In the genomic region with DNA sequence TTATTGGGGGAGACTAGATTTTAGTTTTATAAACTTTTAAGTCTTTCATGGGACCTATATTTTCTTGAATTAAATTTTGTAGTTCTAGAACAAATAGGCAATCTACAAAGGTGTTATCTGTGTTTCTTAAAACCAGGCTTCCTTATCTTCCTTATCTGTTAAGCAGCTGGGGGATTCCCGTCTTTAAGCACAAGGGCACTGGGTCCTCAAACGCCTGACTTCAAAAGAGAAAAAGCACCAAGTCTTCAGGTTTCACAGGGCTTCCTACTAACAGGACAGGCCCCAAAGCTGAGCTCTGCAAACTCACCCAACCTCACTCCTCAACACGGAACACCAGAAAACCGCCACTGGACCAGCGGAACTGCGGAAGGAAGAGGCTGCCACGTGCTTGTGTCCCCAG, we compare ENCODE assay signal across 22 mouse cellular contexts. TPM values are rescaled to one million over a fixed set of nuclear protein-coding genes. Genes with fewer than 3 reads are reported as not detected.
DNase-seq lines count a peak whose midpoint lies in the region; ATAC-seq and TF ChIP-seq lines count a peak whose summit lies in the region.
"Had no signal": no experiment of that assay in that cellular context is flagged by ENCODE, and none has a peak within 500 bp of the region (broad histone marks: within the 10 kb centered on the region; RNA-seq: fewer than 3 reads in every experiment).

No protein-coding gene starts in this region.

- H3K4me1 ChIP-seq in liver, postnatal 0 days (ENCODE audit: insufficient read depth): no peaks in the 10 kb centered on the region
- no peaks in the 10 kb centered on the region for H3K4me1 ChIP-seq in forebrain, embryonic 15.5 days
- H3K4me1 ChIP-seq: embryonic facial prominence, embryonic 10.5 days; hindbrain, embryonic 12.5 days; limb, embryonic 12.5 days; midbrain, embryonic 13.5 days had no signal

- H3K4me2 ChIP-seq in liver, postnatal 0 days (ENCODE audit: low read depth, low read length): no peak overlapping the region
- H3K4me2 ChIP-seq in forebrain, embryonic 15.5 days (replicated peaks): no peak overlapping the region
- H3K4me2 ChIP-seq: hindbrain, embryonic 12.5 days; limb, embryonic 12.5 days; midbrain, embryonic 13.5 days had no signal

- no peak for TF ChIP-seq EP300 in liver, postnatal 0 days (IDR thresholded peaks at IDR 0.05; ENCODE audit: low read depth)

- H3K36me3 ChIP-seq in liver, postnatal 0 days (replicated peaks; ENCODE audit: insufficient read depth, low read length): peaks cover 31% of the 10 kb centered on the region
- peaks cover 37% of the 10 kb centered on the region for H3K36me3 ChIP-seq in forebrain, embryonic 15.5 days

- DNase-seq in liver: peak; percentile 6
- DNase-seq in liver, postnatal 0 days: no peak
- peak; percentile 56 for DNase-seq in CD4-positive, CD25-positive, alpha-beta regulatory T cell, adult 2 months (ENCODE audit: low read depth, low spot score)
- DNase-seq in induced T-regulatory cell, adult 2 months (ENCODE audit: low read depth): peak; percentile 67
- DNase-seq in kidney, adult 8-10 months: no peak
- DNase-seq: adrenal gland, postnatal 25 days; cerebellum, adult 9-10 months; gastrocnemius, postnatal 36 days; heart, adult 2 months; kidney, adult 2 months; kidney, postnatal 14 days; layer of hippocampus, postnatal 36 days; thymus, adult 18-20 months; thymus, postnatal 36 days had no signal

- no peak for TF ChIP-seq CTCF in liver, postnatal 0 days (IDR thresholded peaks at IDR 0.05; ENCODE audit: low read depth)

- no peaks in the 10 kb centered on the region for H3K27me3 ChIP-seq in liver, postnatal 0 days (ENCODE audit: insufficient read depth, low read length)
- no peaks in the 10 kb centered on the region for H3K27me3 ChIP-seq in forebrain, embryonic 15.5 days
- H3K27me3 ChIP-seq: CH12.LX; hindbrain, embryonic 12.5 days; limb, embryonic 12.5 days; midbrain, embryonic 13.5 days had no signal

- WGBS in liver, postnatal 0 days (ENCODE audit: insufficient replicate concordance): 67% methylated on average over 7 of the region's 7 CpGs
- 90% methylated on average over 7 of the region's 7 CpGs for WGBS in forebrain, embryonic 15.5 days

- no peak overlapping the region for H3K4me3 ChIP-seq in liver, postnatal 0 days (ENCODE audit: low read depth, low read length)
- H3K4me3 ChIP-seq in forebrain, embryonic 15.5 days: no peak overlapping the region
- H3K4me3 ChIP-seq: embryonic facial prominence, embryonic 10.5 days; heart, adult 2 months; hindbrain, embryonic 12.5 days; limb, embryonic 12.5 days; midbrain, embryonic 13.5 days had no signal

- no peak overlapping the region for H3K9ac ChIP-seq in liver, postnatal 0 days (replicated peaks)
- no peak overlapping the region for H3K9ac ChIP-seq in forebrain, embryonic 15.5 days (replicated peaks)
- H3K9ac ChIP-seq: hindbrain, embryonic 12.5 days; limb, embryonic 12.5 days; midbrain, embryonic 13.5 days had no signal

- H3K9me3 ChIP-seq in liver, postnatal 0 days (ENCODE audit: low read length): no peaks in the 10 kb centered on the region
- no peaks in the 10 kb centered on the region for H3K9me3 ChIP-seq in forebrain, embryonic 15.5 days
- H3K9me3 ChIP-seq: hindbrain, embryonic 12.5 days; midbrain, embryonic 13.5 days had no signal

- no peak overlapping the region for H3K27ac ChIP-seq in liver, postnatal 0 days (ENCODE audit: low read depth)
- no peak overlapping the region for H3K27ac ChIP-seq in forebrain, embryonic 15.5 days (replicated peaks)
- H3K27ac ChIP-seq: embryonic facial prominence, embryonic 10.5 days; heart, adult 2 months; hindbrain, embryonic 12.5 days; limb, embryonic 12.5 days; midbrain, embryonic 13.5 days had no signal

- ATAC-seq in liver, postnatal 0 days: no peak
- 0 out of 2 replicates have a peak, but pooled peaks have one; percentile 29 for ATAC-seq in megakaryocyte progenitor cell, adult 5-6 weeks (replicated peaks; ENCODE audit: poor library complexity)
- no peak for ATAC-seq in forebrain, embryonic 15.5 days (replicated peaks)
- ATAC-seq: forebrain, embryonic 16.5 days; midbrain, embryonic 13.5 days had no signal

RNA-seq across cellular contexts. Expression of gene Phyh, which starts 10.9 kb away (rescaled TPM):
- 608 and 753 TPM in 2 replicates for polyA plus RNA-seq in liver, postnatal 0 days (2015; fragmentation: Nextera tagmentation; extraction: Ambion mirVana)
- total RNA-seq in megakaryocyte progenitor cell, adult 5-6 weeks (2015): 79.9 and 87.4 TPM in 2 replicates
- total RNA-seq in megakaryocyte progenitor cell, adult 5-6 weeks (2017): 38.5 and 41.9 TPM in 2 replicates
- 44.6 and 50.8 TPM in 2 replicates for polyA plus RNA-seq in forebrain, embryonic 15.5 days (2015; fragmentation: Nextera tagmentation; extraction: Ambion mirVana)

RNA-seq across cellular contexts. Expression of gene Sephs1, which starts 26.6 kb away (rescaled TPM):
- 22.2 and 23.8 TPM in 2 replicates for polyA plus RNA-seq in liver, postnatal 0 days (2015; fragmentation: Nextera tagmentation; extraction: Ambion mirVana)
- total RNA-seq in megakaryocyte progenitor cell, adult 5-6 weeks (2015): 29.3 and 32.5 TPM in 2 replicates
- total RNA-seq in megakaryocyte progenitor cell, adult 5-6 weeks (2017): 30.2 and 42.7 TPM in 2 replicates
- polyA plus RNA-seq in forebrain, embryonic 15.5 days (2015; fragmentation: Nextera tagmentation; extraction: Ambion mirVana): 80.5 and 81.5 TPM in 2 replicates

Comparison
In these comparisons a context has a peak if more than half of its experiments do, and no peak if none do; other contexts are left out.
1. DNase-seq: peak in liver (single experiment), CD4-positive, CD25-positive, alpha-beta regulatory T cell, adult 2 months (single experiment) and induced T-regulatory cell, adult 2 months (single experiment); none in liver, postnatal 0 days (single experiment) and kidney, adult 8-10 months (0 of 2).
2. RNA of gene Phyh, which starts 10.9 kb away (polyA plus RNA-seq): 608 to 753 TPM in liver, postnatal 0 days; 44.6 to 50.8 TPM in forebrain, embryonic 15.5 days; every median in the first group is over 10 times any median in the second.